Mouse (Mus musculus) thymus, adult 18-20 months (tissue): ENCODE results near the gene Tyms.
"Not testable (repeated sequence)": the region's sequence is repeated elsewhere in the genome, so short reads cannot be mapped to it uniquely, and the experiment has no call there.

Experiments
- DNase-seq, 2 experiments: peaks; one replicate each; pipeline ENCODE4 v3.0.0; 2022; ENCODE audit warnings: mixed read lengths in 2 of 2

Gene Tyms

GRCm38 (mm10) chr5:30098260-30098659 is 24.8 kb upstream of the Tyms start:
- no peak for DNase-seq

GRCm38 (mm10) chr5:30095731-30096130 is 22.3 kb upstream of the Tyms start:
- no peak for DNase-seq

- no peak for DNase-seq
Measured at GRCm38 (mm10) chr5:30094399-30094798, 21.0 kb upstream of the Tyms start.

GRCm38 (mm10) chr5:30092701-30093100 is 19.3 kb upstream of the Tyms start:
- no peak for DNase-seq

- no peak for DNase-seq
Measured at GRCm38 (mm10) chr5:30072377-30072776, 1.0 kb downstream of the Tyms start.

- no peak for DNase-seq
Measured at GRCm38 (mm10) chr5:30071677-30072076, 1.7 kb downstream of the Tyms start.

GRCm38 (mm10) chr5:30067726-30068125 is 5.7 kb downstream of the Tyms start:
- no peak for DNase-seq

- DNase-seq, result not testable (repeated sequence)
Measured at GRCm38 (mm10) chr5:30059607-30060006, 13.8 kb downstream of the Tyms start.

GRCm38 (mm10) chr5:30058216-30058731 is 15.1 kb downstream of the Tyms start:
- DNase-seq, result no peak

GRCm38 (mm10) chr5:30039841-30040240 is 33.6 kb downstream of the Tyms start:
- not testable (repeated sequence) for DNase-seq

- DNase-seq, result not testable (repeated sequence)
Measured at GRCm38 (mm10) chr5:30039324-30039723, 34.1 kb downstream of the Tyms start.

GRCm38 (mm10) chr5:30037111-30037510 is 36.3 kb downstream of the Tyms start:
- not testable (repeated sequence) for DNase-seq

GRCm38 (mm10) chr5:30035862-30036261 is 37.6 kb downstream of the Tyms start:
- DNase-seq, result not testable (repeated sequence)

GRCm38 (mm10) chr5:30014580-30014979 is 58.8 kb downstream of the Tyms start:
- DNase-seq, result no peak

- peak; percentile 3 to 17 for DNase-seq
Measured at GRCm38 (mm10) chr5:30012726-30013503, 60.5 kb downstream of the Tyms start, which contains the start of gene Il6. Il6 (plus strand) TSS chr5:30013114.
